Mouse (Mus musculus) cerebellum, adult 11 months (tissue): Measurements from ENCODE around the gene Frrs1l.

Source experiments
- DNase-seq: peaks from one replicate; pipeline ENCODE4 v3.0.0; 2022

Gene Frrs1l

GRCm38 (mm10) chr4:56912382-56913001 lies 77.7 kb downstream of the Frrs1l start:
- DNase-seq = no peak

DNA sequence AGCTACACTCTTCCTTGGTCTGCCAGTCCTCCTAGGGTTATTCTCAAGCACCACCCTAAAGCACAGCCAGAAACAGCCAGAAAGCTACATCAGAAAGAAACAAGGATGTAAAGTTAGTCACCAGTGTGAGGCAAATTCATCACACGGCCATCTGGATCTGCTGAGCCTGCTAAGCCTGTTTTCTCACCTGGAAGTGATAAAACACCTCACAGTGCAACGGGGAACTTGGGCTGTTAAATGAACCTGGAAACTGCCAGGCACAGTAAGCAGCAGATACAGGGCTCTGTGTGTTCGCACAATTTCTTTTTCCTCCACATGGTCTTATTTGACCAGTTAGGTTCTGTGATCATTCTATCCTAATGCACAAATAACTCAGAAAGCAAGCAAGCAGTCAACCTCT lies 80.6 kb downstream of the Frrs1l start:
- DNase-seq = no peak

- DNase-seq = no peak
Observed at GRCm38 (mm10) chr4:56907671-56908070, 82.5 kb downstream of the Frrs1l start.
